Mouse (Mus musculus): ENCODE measurements around the gene Gdf15.

DNA sequence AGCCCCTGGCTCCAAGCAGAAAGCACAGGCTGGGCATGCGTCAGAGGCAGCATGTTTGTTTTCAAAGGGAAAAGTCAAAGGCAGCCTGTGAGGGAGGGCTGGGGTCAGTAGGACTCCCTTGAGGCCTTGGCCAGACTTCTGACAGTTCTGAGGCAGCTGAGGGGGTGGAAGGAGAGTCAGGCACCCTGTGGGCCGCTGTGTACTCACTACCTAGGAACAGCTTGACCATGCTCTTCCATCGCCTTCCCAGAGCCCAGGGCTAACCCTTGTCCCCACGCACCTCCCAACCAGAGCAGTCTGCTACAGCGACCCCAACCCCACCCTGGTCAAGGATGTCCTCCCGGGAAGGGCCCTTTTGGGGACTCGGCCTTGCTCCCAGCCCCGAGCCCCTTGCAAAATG lies 39.1 kb downstream of the Gdf15 start:
- TF ChIP-seq CTCF (IDR thresholded peaks at IDR 0.05; ENCODE audit: low read depth): no peak
- no peak for TF ChIP-seq EP300 (optimal IDR thresholded peaks at IDR 0.05)
